Mouse (Mus musculus) olfactory bulb, adult 2 months (tissue): ENCODE data around the gene Ccdc24.

ENCODE experiments used
- CTCF ChIP-seq: fragments of 200-500 bp; IDR thresholded peaks from 2 replicates; pipeline ENCODE4 v1.5.1; 2012; ENCODE audit warnings: low read depth, mild to moderate bottlenecking, low read length, moderate library complexity; ENCODE audit not compliant: insufficient read depth
- POLR2A ChIP-seq: fragments of 200-500 bp; IDR thresholded peaks from 2 replicates; pipeline ENCODE4 v1.6.1; 2012; ENCODE audit warnings: mild to moderate bottlenecking, low read depth, low read length, moderate library complexity; ENCODE audit not compliant: insufficient read depth

GRCm38 (mm10) chr4:117841566-117841965 lies 30.8 kb downstream of the Ccdc24 start:
- no peak for TF ChIP-seq CTCF
- no peak for TF ChIP-seq POLR2A
